Mouse (Mus musculus) thymus, adult 2 months (tissue): Measurements from ENCODE around the gene Spata45.

Source experiments
- CTCF ChIP-seq: fragments of 200-500 bp; IDR thresholded peaks from 2 replicates; pipeline ENCODE4 v1.5.1; 2012; ENCODE audit warnings: mild to moderate bottlenecking, control low read depth, low read length, moderate library complexity, borderline replicate concordance; ENCODE audit not compliant: control insufficient read depth, poor library complexity, insufficient read depth; ENCODE audit errors: extremely low read depth
- POLR2A ChIP-seq: fragments of 200-500 bp; IDR thresholded peaks from 2 replicates; pipeline ENCODE4 v1.6.1; 2012; ENCODE audit warnings: mild to moderate bottlenecking, low read length, control low read depth, moderate library complexity; ENCODE audit not compliant: control insufficient read depth, poor library complexity, insufficient read depth; ENCODE audit errors: extremely low read depth

DNA sequence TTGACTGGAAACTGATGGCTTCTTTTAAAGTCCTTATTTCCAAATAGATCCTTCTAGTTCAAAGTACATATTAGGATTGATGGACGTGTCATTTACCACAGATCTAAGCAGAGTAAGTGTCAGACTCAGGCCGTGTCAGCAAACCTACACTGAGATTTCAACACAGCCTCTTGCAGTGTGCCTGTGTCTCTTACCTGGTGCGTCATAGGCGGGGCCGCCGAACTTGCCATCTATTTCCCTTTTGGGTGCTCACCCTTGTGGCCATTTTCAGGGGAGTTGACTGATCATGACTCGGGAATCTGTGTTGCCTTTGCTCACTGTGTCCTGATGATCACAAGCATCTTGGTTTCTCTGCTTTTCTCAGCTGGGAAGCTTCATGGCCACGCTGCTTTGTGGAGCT, 46.8 kb downstream of the Spata45 start:
- TF ChIP-seq CTCF, result no peak
- no peak for TF ChIP-seq POLR2A
